Mouse (Mus musculus) stomach, postnatal 0 days (tissue): ENCODE results near the gene Mb.

Experiments used
- CTCF ChIP-seq: IDR thresholded peaks from 2 replicates; pipeline ENCODE4 v1.5.1; 2016; ENCODE audit warnings: antibody characterized with exemption, low read depth, mild to moderate bottlenecking, moderate library complexity
- EP300 ChIP-seq: optimal IDR thresholded peaks from 2 replicates; pipeline ENCODE3; 2016; ENCODE audit warnings: antibody characterized with exemption

DNA sequence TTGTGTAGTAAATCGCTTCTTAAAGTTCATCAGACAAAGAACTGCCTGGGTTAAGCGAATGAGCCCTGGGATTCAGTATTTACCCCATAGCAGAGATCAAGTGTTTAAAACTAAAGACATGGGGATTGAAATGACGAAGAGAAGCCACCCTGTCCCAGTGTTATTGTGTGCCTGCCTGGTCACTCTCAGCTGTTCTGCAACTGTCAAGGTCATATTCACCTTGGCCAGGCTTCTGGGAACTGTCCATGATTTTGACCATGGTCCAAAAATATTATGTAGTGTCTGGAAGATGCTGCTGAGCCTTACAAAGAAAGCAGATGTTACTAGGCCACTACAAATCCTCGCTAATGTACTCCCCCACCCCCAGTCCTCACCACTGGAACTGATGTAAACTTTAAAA is 70.7 kb downstream of the Mb start:
- TF ChIP-seq CTCF (no peak), EP300 (no peak)
